Mouse (Mus musculus): ENCODE measurements at regions not wholly inside any gene's neighbourhood (a gene's known extent, or its start where the extent isn't known, plus 50 kb on each side); places are given as distances from the start of the nearest gene placed in this dataset.

GRCm38 (mm10) chr14:61735541-61735940 lies 128.3 kb downstream of the Kcnrg start:
- no peaks in the 10 kb centered on the region for H3K36me3 ChIP-seq (ENCODE audit: control insufficient read depth, insufficient read depth, low read length)
- H3K27ac ChIP-seq (ENCODE audit: insufficient read depth, low read depth, low read length) = no peak overlapping the region

GRCm38 (mm10) chr14:61736384-61737322 lies 129.4 kb downstream of the Kcnrg start:
- Histone ChIP-seq H3K4me3 (ENCODE audit: low read depth, low read length) (no peak overlapping the region), H3K27me3 (ENCODE audit: control insufficient read depth, insufficient read depth, low read length) (no peaks in the 10 kb centered on the region), H3K4me1 (ENCODE audit: control insufficient read depth, insufficient read depth, insufficient read length, low read length) (no peaks in the 10 kb centered on the region; the same call in 1 of the 2 replicates), H3K27ac (ENCODE audit: insufficient read depth, low read depth, low read length) (no peak overlapping the region), H3K36me3 (ENCODE audit: control insufficient read depth, insufficient read depth, low read length) (no peaks in the 10 kb centered on the region)
- TF ChIP-seq CTCF (IDR thresholded peaks at IDR 0.05; ENCODE audit: extremely low read depth, insufficient read length, insufficient replicate concordance, low read depth, low read length) (no peak), POLR2A (IDR thresholded peaks at IDR 0.05; ENCODE audit: low read depth, low read length) (no peak)
- WGBS = 60% methylated on average over 16 of the region's 16 CpGs

More at GRCm38 (mm10) chr14:61735541-61735940, 128.3 kb downstream of the Kcnrg start:
- Histone ChIP-seq H3K4me3 (ENCODE audit: low read depth, low read length) (no peak overlapping the region), H3K27me3 (ENCODE audit: control insufficient read depth, insufficient read depth, low read length) (no peaks in the 10 kb centered on the region), H3K4me1 (ENCODE audit: control insufficient read depth, insufficient read depth, insufficient read length, low read length) (no peaks in the 10 kb centered on the region; the same call in 1 of the 2 replicates)
- TF ChIP-seq CTCF (IDR thresholded peaks at IDR 0.05; ENCODE audit: extremely low read depth, insufficient read length, insufficient replicate concordance, low read depth, low read length) = no peak
- TF ChIP-seq POLR2A (IDR thresholded peaks at IDR 0.05; ENCODE audit: low read depth, low read length) = no peak
- 78% methylated on average over 6 of the region's 6 CpGs for WGBS

GRCm38 (mm10) chr14:61737504-61738040 lies 130.3 kb downstream of the Kcnrg start:
- H3K27ac ChIP-seq (ENCODE audit: insufficient read depth, low read depth, low read length) = no peak overlapping the region
- WGBS = 80% methylated on average over 6 of the region's 6 CpGs
- no peaks in the 10 kb centered on the region; the same call in 1 of the 2 replicates for H3K4me1 ChIP-seq (ENCODE audit: control insufficient read depth, insufficient read depth, insufficient read length, low read length)

GRCm38 (mm10) chr14:61739453-61739852 lies 132.2 kb downstream of the Kcnrg start:
- 95% methylated on average over 1 of the region's 1 CpGs for WGBS
- TF ChIP-seq POLR2A (IDR thresholded peaks at IDR 0.05; ENCODE audit: low read depth, low read length) (no peak), CTCF (IDR thresholded peaks at IDR 0.05; ENCODE audit: extremely low read depth, insufficient read length, insufficient replicate concordance, low read depth, low read length) (no peak)
- Histone ChIP-seq H3K27me3 (ENCODE audit: control insufficient read depth, insufficient read depth, low read length) (no peaks in the 10 kb centered on the region), H3K4me3 (ENCODE audit: low read depth, low read length) (no peak overlapping the region), H3K27ac (ENCODE audit: insufficient read depth, low read depth, low read length) (no peak overlapping the region), H3K4me1 (ENCODE audit: control insufficient read depth, insufficient read depth, insufficient read length, low read length) (no peaks in the 10 kb centered on the region; the same call in 1 of the 2 replicates), H3K36me3 (ENCODE audit: control insufficient read depth, insufficient read depth, low read length) (no peaks in the 10 kb centered on the region)

More at GRCm38 (mm10) chr14:61737504-61738040, 130.3 kb downstream of the Kcnrg start:
- no peaks in the 10 kb centered on the region for H3K36me3 ChIP-seq (ENCODE audit: control insufficient read depth, insufficient read depth, low read length)
- H3K4me3 ChIP-seq (ENCODE audit: low read depth, low read length) = no peak overlapping the region
- TF ChIP-seq CTCF (IDR thresholded peaks at IDR 0.05; ENCODE audit: extremely low read depth, insufficient read length, insufficient replicate concordance, low read depth, low read length) (no peak), POLR2A (IDR thresholded peaks at IDR 0.05; ENCODE audit: low read depth, low read length) (no peak)
- no peaks in the 10 kb centered on the region for H3K27me3 ChIP-seq (ENCODE audit: control insufficient read depth, insufficient read depth, low read length)

GRCm38 (mm10) chr14:61743855-61744408 lies 136.7 kb downstream of the Kcnrg start:
- H3K4me3 ChIP-seq (ENCODE audit: low read depth, low read length) = no peak overlapping the region
- H3K4me1 ChIP-seq (ENCODE audit: control insufficient read depth, insufficient read depth, insufficient read length, low read length) = no peaks in the 10 kb centered on the region; the same call in 1 of the 2 replicates
- H3K36me3 ChIP-seq (ENCODE audit: control insufficient read depth, insufficient read depth, low read length) = no peaks in the 10 kb centered on the region
- 35% methylated on average over 4 of the region's 4 CpGs for WGBS
- TF ChIP-seq CTCF (IDR thresholded peaks at IDR 0.05; ENCODE audit: extremely low read depth, insufficient read length, insufficient replicate concordance, low read depth, low read length) (no peak), POLR2A (IDR thresholded peaks at IDR 0.05; ENCODE audit: low read depth, low read length) (no peak)
- H3K27ac ChIP-seq (ENCODE audit: insufficient read depth, low read depth, low read length) = no peak overlapping the region
- no peaks in the 10 kb centered on the region for H3K27me3 ChIP-seq (ENCODE audit: control insufficient read depth, insufficient read depth, low read length)

GRCm38 (mm10) chr14:61753421-61753820 lies 146.2 kb downstream of the Kcnrg start:
- Histone ChIP-seq H3K27me3 (ENCODE audit: control insufficient read depth, insufficient read depth, low read length) (no peaks in the 10 kb centered on the region), H3K36me3 (ENCODE audit: control insufficient read depth, insufficient read depth, low read length) (no peaks in the 10 kb centered on the region), H3K4me1 (ENCODE audit: control insufficient read depth, insufficient read depth, insufficient read length, low read length) (peaks cover 3% of the 10 kb centered on the region), H3K27ac (ENCODE audit: insufficient read depth, low read depth, low read length) (no peak overlapping the region), H3K4me3 (ENCODE audit: low read depth, low read length) (no peak overlapping the region)
- 66% methylated on average over 3 of the region's 3 CpGs for WGBS
- TF ChIP-seq CTCF (IDR thresholded peaks at IDR 0.05; ENCODE audit: extremely low read depth, insufficient read length, insufficient replicate concordance, low read depth, low read length) (no peak), POLR2A (IDR thresholded peaks at IDR 0.05; ENCODE audit: low read depth, low read length) (no peak)

- H3K4me1 ChIP-seq (ENCODE audit: control insufficient read depth, insufficient read depth, insufficient read length, low read length) = peaks cover 3% of the 10 kb centered on the region
- no peak overlapping the region for H3K4me3 ChIP-seq (ENCODE audit: low read depth, low read length)
- no peak for TF ChIP-seq CTCF (IDR thresholded peaks at IDR 0.05; ENCODE audit: extremely low read depth, insufficient read length, insufficient replicate concordance, low read depth, low read length)
- no peak for TF ChIP-seq POLR2A (IDR thresholded peaks at IDR 0.05; ENCODE audit: low read depth, low read length)
- H3K36me3 ChIP-seq (ENCODE audit: control insufficient read depth, insufficient read depth, low read length) = no peaks in the 10 kb centered on the region
- H3K27me3 ChIP-seq (ENCODE audit: control insufficient read depth, insufficient read depth, low read length) = no peaks in the 10 kb centered on the region
- WGBS = 33% methylated on average over 1 of the region's 1 CpGs
- no peak overlapping the region for H3K27ac ChIP-seq (ENCODE audit: insufficient read depth, low read depth, low read length)
Observed at GRCm38 (mm10) chr14:61756651-61757050, 149.4 kb downstream of the Kcnrg start.

All from small intestine, adult 2 months (tissue).